Mouse (Mus musculus) G1E (cell line): ENCODE data around the gene Sp100. TPM values are rescaled to one million over a fixed set of nuclear protein-coding genes. Genes with fewer than 3 reads are reported as not detected.
A peak's percentile ranks its signal among the peaks of the same experiment; 100 is the strongest.

Experiments
- ATAC-seq: 2 replicates; pipeline ENCODE4 v1.8.0; 2016; ENCODE audit warnings: mild to moderate bottlenecking; ENCODE audit not compliant: insufficient number of reproducible peaks, poor library complexity, low FRiP score, severe bottlenecking; ENCODE audit errors: extremely low read depth
- DNase-seq: peaks from one replicate; pipeline ENCODE4 v3.0.0; 2012; ENCODE audit warnings: low spot score
- H3K27me3 ChIP-seq: 2 replicates; pipeline ENCODE4 v1.6.1; 2012; ENCODE audit warnings: mild to moderate bottlenecking, low read length, inconsistent platforms; ENCODE audit not compliant: insufficient read depth
- H3K36me3 ChIP-seq: replicated peaks from 2 replicates; pipeline ENCODE3; 2012; ENCODE audit warnings: mild to moderate bottlenecking, inconsistent platforms
- H3K4me1 ChIP-seq: 2 replicates; pipeline ENCODE4 v1.6.1; 2012; ENCODE audit warnings: low read depth, low read length, inconsistent platforms, mixed read lengths; ENCODE audit not compliant: insufficient read depth
- H3K4me3 ChIP-seq: 2 replicates; pipeline ENCODE4 v1.5.1; 2012; ENCODE audit warnings: low read depth, mild to moderate bottlenecking, inconsistent platforms, low read length, moderate library complexity, mixed read lengths
- H3K9me3 ChIP-seq: replicated peaks from 2 replicates; pipeline ENCODE4 v1.6.1; 2012; ENCODE audit warnings: inconsistent platforms
- CTCF ChIP-seq: IDR thresholded peaks from 2 replicates; pipeline ENCODE4 v1.5.1; 2012; ENCODE audit warnings: low read depth, low read length, inconsistent platforms, mixed read lengths
- GATA1 ChIP-seq: IDR thresholded peaks from 2 replicates; pipeline ENCODE4 v1.6.1; 2012; ENCODE audit warnings: borderline replicate concordance, low read length, inconsistent platforms, mixed read lengths
- GATA2 ChIP-seq: IDR thresholded peaks from 2 replicates; pipeline ENCODE4 v1.6.1; 2012; ENCODE audit warnings: low read depth, low read length, inconsistent platforms, borderline replicate concordance
- POLR2AphosphoS5 ChIP-seq: IDR thresholded peaks from 2 replicates; pipeline ENCODE4 v1.6.1; 2012; ENCODE audit warnings: low read depth, low read length, inconsistent platforms; ENCODE audit not compliant: insufficient replicate concordance
- TAL1 ChIP-seq: conservative IDR thresholded peaks from 2 replicates; pipeline ENCODE4 v1.6.1; 2012; ENCODE audit warnings: low read depth, low read length, inconsistent platforms, mixed read lengths
- polyA plus RNA-seq: library from polyadenylated mRNA; stranded (reverse); fragments of >175 nt; gene quantifications from 2 replicates; pipeline ENCODE4 v1.2.3, GENCODE M21; 2012
- total RNA-seq, 2 experiments: library from RNA; stranded (forward) in 1 of 2; stranded (reverse) in 1 of 2; fragments of 200-1000 nt in 1 of 2; fragments of >200 nt in 1 of 2; fragmentation: Nextera tagmentation in 1 of 2; gene quantifications; 2 replicates each; pipeline ENCODE4 v1.2.3; 2014 to 2017

Gene Sp100
- total and polyA plus RNA-seq, 3 experiments, result 0.76 TPM; not detected in 2

- Histone ChIP-seq H3K9me3 (peaks cover 4% of the 10 kb centered on the region; the same call in 1 of the 2 replicates), H3K4me3 (no peak overlapping the region), H3K4me1 (no peaks in the 10 kb centered on the region), H3K36me3 (no peaks in the 10 kb centered on the region), H3K27me3 (no peaks in the 10 kb centered on the region)
- no peak for TF ChIP-seq GATA2
- TF ChIP-seq GATA1, result no peak
- no peak for TF ChIP-seq POLR2AphosphoS5
- no peak for TF ChIP-seq CTCF
- no peak for TF ChIP-seq TAL1
- DNase-seq (no peak), ATAC-seq (no peak)
Observed at GRCm38 (mm10) chr1:85730471-85730870, 80.7 kb downstream of the Sp100 start.

DNA sequence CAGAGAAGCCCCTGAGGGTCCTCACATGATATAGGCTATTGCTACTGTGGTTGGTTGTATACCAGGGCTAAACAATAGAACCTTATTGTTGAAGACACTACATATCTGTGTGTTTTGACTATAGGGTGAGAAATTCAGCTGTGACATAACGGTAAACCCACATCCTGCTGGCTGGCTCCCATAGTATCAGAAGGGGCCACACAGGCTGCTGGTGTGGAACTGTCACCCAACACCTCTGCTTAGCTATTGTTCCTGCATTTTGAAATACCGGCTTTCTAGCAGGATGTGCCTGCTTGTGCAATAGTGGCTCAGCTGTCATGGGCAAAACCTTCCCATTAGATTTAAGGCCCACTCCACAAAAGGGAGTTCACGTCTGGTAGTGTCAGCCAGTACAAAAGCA lies 82.8 kb downstream of the Sp100 start:
- H3K9me3 ChIP-seq, result peaks cover 4% of the 10 kb centered on the region; the same call in 1 of the 2 replicates
- no peaks in the 10 kb centered on the region for H3K4me1 ChIP-seq
- ATAC-seq (no peak), DNase-seq (no peak)
- TF ChIP-seq POLR2AphosphoS5 (no peak), TAL1 (no peak), CTCF (no peak), GATA2 (no peak), GATA1 (no peak)
- no peaks in the 10 kb centered on the region for H3K36me3 ChIP-seq
- no peaks in the 10 kb centered on the region for H3K27me3 ChIP-seq
- no peak overlapping the region for H3K4me3 ChIP-seq

- no peak for TF ChIP-seq GATA1
- TF ChIP-seq CTCF, result no peak
- TF ChIP-seq GATA2, result no peak
- TF ChIP-seq TAL1, result no peak
- TF ChIP-seq POLR2AphosphoS5, result no peak
- no peak for ATAC-seq
Observed at GRCm38 (mm10) chr1:85734511-85734910, 84.7 kb downstream of the Sp100 start.

DNA sequence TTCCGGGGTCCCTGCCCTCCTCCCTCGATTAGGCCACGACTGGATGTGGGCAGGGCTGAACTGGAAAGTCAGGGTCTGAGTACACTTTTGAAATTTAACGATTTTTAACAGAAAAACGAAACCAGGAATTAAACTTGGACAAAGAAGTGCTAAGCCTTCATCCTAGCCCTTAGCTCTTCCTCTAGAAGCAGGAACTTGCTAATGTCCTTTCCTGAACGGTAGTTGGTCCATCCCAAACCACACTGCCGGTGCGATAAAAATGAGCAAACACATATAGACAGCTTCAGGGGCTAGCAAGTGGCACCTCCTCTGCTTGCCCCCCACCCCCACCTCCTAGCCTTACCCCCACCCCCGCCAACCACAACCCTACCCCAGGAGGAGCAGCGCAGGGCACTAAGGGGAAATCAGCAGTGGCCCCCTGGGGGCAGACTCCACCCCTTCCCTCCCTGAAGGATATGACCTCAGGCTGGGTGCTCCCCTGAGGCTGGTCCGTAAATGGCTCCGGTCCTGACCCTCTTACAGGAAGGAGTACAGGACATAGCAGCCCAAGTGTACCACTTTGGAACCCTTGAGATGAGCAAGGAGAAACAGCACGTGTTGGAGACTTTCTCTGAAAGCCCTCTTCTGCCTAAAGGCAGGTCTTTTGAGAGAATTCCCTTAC lies 85.8 kb downstream of the Sp100 start:
- H3K4me1 ChIP-seq, result no peaks in the 10 kb centered on the region
- no peak for TF ChIP-seq TAL1
- ATAC-seq, result no peak

More at GRCm38 (mm10) chr1:85734511-85734910, 84.7 kb downstream of the Sp100 start:
- Histone ChIP-seq H3K27me3 (no peaks in the 10 kb centered on the region), H3K4me3 (no peak overlapping the region), H3K9me3 (peaks cover 2% of the 10 kb centered on the region; the same call in 1 of the 2 replicates), H3K4me1 (no peaks in the 10 kb centered on the region), H3K36me3 (no peaks in the 10 kb centered on the region)
- no peak for DNase-seq

DNA sequence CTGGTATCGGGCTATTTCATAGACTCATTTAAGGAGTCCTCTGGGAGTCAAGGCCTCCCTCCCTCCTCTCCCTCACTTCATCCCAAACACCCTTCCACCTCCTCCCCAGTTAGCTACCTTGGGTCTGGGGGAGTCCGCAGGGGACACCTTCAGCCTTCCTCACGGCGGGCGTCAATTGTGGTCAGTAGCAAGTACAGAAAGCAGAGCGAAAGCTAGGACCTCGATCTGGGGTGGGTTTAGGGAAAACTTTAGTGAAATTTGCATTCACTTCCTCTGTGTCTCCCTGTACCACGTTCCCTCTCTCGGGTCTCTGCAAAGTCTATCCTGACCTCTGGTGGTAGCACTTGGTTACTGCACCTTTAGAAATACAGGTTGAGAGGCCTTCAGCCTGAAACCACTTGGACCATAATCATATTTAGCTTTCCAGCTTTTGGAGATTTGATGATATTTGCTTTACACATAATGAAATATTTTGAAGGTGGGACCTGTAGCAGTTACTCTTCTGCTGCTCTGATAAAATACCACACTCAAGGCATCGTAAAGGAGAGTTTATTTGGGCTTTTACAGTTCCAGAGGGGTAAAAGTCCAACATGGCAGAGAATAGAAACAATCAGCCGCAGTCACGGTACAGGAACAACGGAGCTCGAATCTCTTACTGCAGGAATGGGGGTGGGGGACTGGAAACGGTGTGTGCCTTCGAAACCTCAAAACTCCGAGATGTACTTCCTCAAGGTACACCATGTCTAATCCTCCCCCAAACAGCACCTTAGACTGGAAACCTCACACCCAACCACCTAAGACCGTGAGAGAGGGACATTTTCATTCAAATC lies 86.8 kb downstream of the Sp100 start:
- no peak for TF ChIP-seq GATA1
- TF ChIP-seq CTCF, result peak; percentile 88
- TF ChIP-seq TAL1, result no peak
- Histone ChIP-seq H3K36me3 (no peaks in the 10 kb centered on the region), H3K27me3 (no peaks in the 10 kb centered on the region), H3K4me1 (no peaks in the 10 kb centered on the region), H3K9me3 (no peaks in the 10 kb centered on the region; the same call in 1 of the 2 replicates), H3K4me3 (no peak overlapping the region)
- ATAC-seq (peak; percentile 24; the same call in 1 of the 2 replicates), DNase-seq (peak; percentile 30)

More for the DNA sequence above, 85.8 kb downstream of the Sp100 start:
- DNase-seq, result no peak
- no peak overlapping the region for H3K4me3 ChIP-seq
- H3K27me3 ChIP-seq, result no peaks in the 10 kb centered on the region
- H3K9me3 ChIP-seq, result no peaks in the 10 kb centered on the region; the same call in 1 of the 2 replicates
- H3K36me3 ChIP-seq, result no peaks in the 10 kb centered on the region

DNA sequence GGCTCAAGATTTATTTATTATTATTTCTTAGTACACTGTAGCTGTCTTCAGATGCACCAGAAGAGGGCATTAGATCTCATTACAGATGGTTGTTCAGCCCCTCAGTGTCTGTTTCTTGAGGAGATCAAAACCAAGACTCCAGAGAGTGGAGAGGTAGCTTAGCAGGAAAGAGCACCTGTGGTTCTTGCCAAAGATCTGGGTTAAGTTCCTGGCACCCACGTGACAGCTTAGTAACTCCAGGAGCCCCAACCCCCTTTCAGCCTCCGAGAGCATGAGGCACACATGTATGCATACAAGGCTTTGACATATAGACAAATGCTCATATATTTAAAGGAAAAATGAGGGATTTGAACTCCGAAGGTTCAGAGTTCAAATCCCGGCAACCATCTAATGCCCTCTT lies 89.2 kb downstream of the Sp100 start:
- TF ChIP-seq TAL1 (no peak), GATA1 (no peak), POLR2AphosphoS5 (no peak), CTCF (no peak), GATA2 (no peak)
- DNase-seq (no peak), ATAC-seq (no peak)
- Histone ChIP-seq H3K4me1 (no peaks in the 10 kb centered on the region), H3K36me3 (no peaks in the 10 kb centered on the region), H3K9me3 (no peaks in the 10 kb centered on the region; the same call in 1 of the 2 replicates), H3K4me3 (no peak overlapping the region), H3K27me3 (no peaks in the 10 kb centered on the region)

DNA sequence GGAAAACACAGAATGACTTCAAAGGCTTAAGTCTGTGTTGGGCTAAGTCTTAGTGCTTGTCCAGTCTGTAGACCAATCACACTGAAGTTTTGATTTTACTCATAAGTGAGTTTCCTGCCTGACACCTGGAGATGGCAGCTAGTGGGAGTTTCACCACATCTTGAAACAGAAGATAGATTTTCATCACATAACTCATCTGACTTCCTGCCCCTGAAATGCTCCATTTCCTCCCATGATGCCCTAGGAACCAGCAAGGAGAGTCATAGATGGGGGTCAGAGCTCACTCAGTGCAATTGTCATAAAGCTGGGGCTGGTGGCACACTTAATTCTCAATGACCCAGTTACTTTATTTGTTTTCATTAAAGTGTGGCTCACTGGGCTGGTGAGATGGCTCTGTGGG lies 90.0 kb downstream of the Sp100 start:
- ATAC-seq (no peak), DNase-seq (no peak)
- Histone ChIP-seq H3K9me3 (no peaks in the 10 kb centered on the region; the same call in 1 of the 2 replicates), H3K4me3 (no peak overlapping the region), H3K36me3 (no peaks in the 10 kb centered on the region), H3K27me3 (no peaks in the 10 kb centered on the region), H3K4me1 (no peaks in the 10 kb centered on the region)
- TF ChIP-seq CTCF, result no peak
- no peak for TF ChIP-seq POLR2AphosphoS5
- no peak for TF ChIP-seq TAL1
- TF ChIP-seq GATA2, result no peak
- no peak for TF ChIP-seq GATA1
